Mouse (Mus musculus): ENCODE data around the gene Itih1.

- TF ChIP-seq MAFK (IDR thresholded peaks at IDR 0.05; ENCODE audit: insufficient read depth, low read depth, low read length) (no peak), ZC3H11A (IDR thresholded peaks at IDR 0.05; ENCODE audit: borderline replicate concordance, low read depth, low read length) (no peak), CHD2 (IDR thresholded peaks at IDR 0.05; ENCODE audit: low read depth, low read length) (no peak), HCFC1 (IDR thresholded peaks at IDR 0.05; ENCODE audit: borderline replicate concordance, insufficient read depth, low read length) (no peak), ZNF384 (IDR thresholded peaks at IDR 0.05; ENCODE audit: low read depth, low read length) (no peak)
These were observed 1.7 kb upstream of the Itih1 start for GRCm38 (mm10) chr14:30944745-30945144.
